Mouse (Mus musculus) liver (tissue): Measurements from ENCODE around the gene Aspdh.

Experiments used
- DNase-seq: peaks from one replicate; pipeline ENCODE4 v3.0.0-alpha.2; 2020; ENCODE audit warnings: mixed read lengths

Aspdh gene

DNA sequence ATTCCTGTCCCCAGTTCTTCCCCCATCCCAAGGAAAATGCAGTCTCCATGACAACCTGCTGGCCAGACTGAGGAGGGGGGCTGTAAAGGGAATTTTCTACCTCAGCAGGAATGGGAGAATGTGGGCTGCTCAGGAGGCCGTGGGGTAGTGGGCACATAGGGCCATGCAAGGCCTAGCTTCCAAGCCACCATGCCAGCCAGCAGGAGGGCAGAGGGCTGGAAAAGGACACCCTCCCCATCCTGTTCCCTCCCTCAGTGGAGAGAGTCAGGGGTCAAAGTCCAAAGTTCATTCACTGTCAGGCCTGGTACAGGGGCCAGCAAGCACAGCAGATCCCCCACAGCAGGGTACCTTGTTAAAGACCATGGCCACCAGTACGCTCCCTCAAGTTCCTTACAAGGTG lies at the start of gene Aspdh:
TSS of gene Aspdh (plus strand) at position 281 of the 400 bp plus-strand sequence.
- peak; percentile 14 for DNase-seq

DNA sequence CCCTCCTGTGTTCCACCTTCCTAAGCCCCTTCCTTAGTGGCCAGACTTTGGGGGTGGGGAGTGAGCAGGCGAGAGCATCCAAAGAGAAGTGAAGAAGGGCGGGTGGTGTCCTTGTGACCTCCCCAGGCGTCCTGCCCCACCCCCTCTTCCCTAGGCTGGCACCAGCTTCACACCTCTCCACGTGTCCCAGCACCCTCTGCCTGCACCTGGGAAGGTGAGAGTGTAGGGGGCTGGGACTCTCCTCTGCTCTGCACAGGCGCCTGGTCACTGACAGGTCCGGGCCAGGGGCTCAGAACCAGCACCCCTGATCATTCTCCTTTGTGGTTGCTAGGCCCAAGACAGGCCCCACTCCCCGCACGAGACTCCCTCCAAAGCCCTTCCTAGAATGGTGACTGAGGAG lies 37.5 kb upstream of the Aspdh start:
- DNase-seq, result no peak

DNA sequence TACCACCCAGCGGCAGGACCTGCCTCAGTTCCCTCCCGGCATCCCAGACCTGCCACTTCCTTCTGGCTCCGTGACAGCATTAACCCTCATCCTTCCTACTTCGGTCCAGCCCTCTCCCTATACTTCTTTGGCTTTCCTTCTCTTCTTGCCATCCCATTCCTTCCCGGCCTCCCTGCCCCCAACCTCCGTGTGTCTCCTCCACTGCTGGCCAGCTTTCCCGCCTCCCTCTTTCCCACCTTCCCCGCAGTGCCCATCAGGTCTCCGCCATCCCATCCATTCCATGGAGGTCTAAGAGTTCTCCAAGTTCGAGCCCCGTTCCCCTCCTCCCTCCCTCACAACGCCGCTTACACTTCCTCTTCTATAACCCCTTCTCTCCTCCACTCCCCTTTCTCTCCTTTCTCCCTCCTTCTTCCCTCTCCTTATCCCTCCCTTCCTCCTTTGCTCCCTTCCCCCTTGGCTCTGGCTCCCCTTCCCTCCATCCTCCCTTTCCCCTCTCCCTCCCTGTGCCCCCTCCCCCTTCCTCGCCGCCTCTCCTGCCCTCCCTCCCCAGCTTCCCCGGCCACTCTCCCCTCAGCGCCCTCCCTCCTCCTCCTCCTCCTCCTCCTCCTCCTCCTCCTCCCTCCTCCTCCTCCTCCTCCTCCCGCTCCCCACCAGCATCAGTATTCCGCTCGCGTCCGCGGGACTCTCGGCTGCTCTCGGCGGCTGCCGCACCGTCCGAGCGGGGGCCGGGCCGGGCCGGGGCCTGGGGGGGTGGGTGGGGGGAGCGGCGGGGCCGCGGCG lies 36.8 kb upstream of the Aspdh start:
- DNase-seq, result no peak

DNA sequence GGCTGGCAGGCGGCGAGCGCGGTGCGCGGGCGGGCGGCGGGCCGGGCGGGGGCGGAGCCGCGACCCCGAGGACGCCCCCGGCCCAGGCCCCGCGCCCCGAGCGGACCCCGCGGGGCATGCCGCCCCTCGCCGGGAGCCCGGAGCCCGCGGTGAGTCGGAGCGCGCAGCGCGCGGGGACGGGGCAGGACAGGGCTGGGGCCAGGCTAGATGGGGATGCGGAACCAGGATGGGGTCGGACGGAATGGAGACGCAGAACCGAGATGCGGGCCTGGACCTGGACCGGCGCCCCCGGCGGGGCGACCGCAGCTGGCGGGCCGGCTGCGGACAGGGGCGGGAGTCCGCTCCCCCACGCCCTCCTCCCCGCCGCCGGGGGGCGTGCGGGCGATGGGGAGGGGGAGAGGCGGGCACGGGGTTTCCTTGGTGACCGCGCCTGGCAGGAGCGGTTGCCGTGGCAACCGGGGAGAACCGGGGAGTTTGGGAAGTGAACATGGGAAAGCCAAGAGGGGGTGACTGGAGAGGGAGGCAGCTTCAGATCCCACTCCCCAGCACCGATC lies 36.1 kb upstream of the Aspdh start, which contains the start of gene Lrrc4b:
TSS of gene Lrrc4b (plus strand) at position 51 of the 554 bp plus-strand sequence.
- no peak for DNase-seq

DNA sequence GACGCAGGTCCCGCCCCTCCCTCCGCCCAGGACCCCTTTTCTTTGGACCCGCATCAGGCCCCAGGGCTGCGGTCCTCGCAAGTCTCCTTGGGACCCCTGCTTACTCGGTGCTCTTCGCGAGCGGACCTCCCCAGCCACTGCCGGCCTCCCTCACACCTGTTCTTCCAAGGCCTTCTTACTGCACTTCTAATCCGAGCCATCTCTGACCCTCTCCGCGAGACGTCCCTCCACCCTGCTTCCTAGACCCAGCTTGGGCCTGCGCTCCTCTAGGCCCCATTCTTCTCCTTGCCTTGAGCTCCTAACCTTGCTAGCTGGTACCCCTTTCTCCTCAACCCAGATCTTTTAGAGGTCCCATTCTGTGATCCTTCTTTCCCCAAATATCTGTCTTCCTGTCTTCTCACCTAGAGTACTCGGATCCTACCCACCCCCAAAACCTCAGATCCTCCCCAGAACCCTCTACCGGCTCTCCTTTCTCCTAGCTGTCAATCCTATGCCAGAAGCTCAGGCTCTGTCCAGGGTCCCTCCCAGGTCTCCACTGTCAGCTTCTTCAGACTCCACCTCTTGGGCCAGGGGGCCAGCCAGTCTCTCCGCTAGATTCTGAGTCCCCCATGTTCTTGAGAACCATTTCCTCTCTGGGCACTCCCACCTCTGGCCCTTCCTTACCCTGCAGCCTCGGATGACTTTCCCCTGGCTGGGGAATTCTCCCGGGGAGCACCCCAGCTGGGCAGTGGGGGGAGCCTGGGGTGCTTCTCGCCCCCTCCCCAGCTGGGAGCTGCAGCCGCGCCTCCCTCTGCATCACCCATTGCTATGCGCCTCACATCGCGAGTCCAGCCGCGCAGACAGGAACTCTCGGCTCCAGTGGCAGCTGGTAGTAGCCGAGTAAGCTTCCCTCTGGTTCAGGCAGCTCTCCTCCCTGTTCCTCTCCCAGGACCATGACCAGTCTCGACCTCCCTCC lies 35.4 kb upstream of the Aspdh start:
- no peak for DNase-seq

DNA sequence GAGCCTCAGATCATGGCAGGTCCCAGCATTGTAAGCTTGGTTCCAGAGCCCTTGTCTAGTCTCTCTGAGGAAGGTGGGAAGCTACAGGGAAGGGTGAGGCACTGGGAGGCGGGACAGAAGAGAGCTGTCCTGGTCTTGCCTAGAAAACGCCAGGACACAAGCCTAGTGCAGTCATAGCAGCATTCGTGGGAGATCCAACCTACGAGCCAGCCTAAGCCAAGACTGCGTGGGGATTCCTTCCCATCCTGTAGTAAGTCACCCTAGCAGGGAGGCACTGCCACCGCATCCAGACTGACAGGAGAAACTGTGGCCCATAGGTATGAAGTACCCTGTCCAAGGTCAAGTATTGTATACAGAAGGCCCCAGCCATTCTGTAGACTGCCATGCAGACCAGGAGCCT lies 32.6 kb upstream of the Aspdh start:
- no peak for DNase-seq

DNA sequence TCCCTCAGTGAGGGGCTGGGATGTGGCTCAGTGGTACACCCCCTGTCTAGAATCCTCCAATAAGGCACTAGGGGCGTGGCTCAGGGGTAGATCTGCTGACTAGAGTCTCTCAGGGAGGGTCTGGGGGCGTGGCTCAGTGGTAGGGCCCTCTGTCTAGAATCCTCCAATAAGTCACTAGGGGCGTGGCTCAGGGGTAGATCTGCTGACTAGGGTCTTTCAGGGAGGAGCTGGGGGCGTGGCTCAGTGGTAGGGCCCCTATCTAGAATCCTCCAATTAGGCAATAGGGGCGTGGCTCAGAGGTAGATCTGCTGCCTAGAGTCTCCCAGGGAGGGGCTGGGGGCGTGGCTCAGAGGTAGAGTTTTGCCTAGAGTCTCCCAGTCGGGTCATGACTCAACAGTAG lies 31.8 kb upstream of the Aspdh start:
- peak; percentile 88 for DNase-seq

DNA sequence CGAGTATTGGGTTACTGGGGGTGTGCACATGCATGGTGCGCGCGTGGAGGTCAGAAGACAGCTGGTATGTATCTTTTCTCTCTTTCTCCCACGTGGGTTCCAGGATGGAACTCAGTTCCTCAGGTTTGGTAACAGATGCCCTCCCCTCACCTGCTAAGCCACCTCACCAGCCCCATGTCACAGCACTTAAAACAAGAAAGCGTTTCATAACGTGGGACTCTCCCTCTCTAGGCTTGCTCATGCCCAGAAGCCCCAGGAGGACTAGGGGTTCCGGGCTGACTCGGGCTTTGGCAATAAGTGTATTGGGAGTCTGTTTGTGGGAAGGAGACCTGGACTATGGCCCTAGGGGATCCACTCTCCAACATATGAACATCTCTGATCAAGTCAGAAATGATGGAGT lies 31.1 kb upstream of the Aspdh start:
- no peak for DNase-seq

DNA sequence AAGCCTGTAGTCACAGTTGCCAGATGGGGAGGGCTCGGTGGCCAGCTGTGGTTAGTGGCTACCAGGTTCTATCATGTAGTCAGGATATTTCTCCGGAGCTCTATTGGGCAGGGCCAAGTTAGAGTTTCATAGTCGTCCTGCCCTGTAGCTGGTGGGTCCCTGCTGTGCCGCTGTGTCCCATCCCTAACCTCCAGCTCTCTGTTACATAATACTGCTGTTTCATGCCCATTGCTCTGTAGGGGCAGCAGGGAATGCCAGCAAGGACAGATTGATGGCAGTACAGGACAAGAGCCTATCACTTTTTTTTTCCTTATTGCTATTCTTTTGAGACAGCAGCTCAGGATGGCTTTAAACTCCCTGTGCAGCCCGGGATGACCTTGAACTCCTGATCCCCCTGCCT lies 29.4 kb upstream of the Aspdh start:
- DNase-seq, result no peak

DNA sequence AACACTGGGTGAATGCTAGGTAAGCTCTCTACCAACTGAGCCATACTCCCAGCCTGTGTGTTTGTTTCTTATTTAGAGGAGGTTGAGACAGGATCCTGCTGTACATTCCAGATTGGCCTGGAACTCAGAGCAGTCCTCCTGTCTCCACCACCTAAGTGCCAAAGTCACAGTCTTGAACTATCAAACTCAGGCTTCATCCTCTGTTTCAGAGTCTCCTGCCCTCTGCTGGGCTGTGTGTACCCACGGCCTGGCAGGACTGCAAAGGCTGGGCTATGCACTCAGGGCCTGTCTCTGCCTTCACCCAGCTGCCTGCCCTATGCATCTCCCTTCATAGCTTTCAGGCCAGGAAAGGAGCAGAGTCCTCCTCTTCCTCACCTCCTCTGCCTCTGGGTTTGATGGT lies 28.9 kb upstream of the Aspdh start:
- DNase-seq, result no peak

DNA sequence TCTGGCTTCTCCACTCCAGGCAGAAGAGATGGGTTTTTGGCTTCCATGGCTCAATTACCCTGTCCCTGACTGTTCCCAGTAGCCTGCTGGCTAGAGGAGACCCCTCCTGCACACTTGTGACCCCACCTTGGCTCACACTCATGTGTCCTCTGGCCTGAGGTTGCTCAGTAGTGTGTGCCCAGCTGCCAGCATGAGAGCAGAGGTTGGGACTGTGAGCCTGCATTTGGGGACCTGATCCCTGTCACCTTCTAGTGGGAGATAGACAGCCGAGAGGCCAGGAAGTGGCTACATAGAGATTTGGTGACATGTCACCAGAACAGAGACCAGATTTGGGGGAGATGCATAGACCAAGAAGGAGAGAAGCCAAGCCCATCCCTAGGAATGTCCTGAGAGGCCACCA lies 28.0 kb upstream of the Aspdh start:
- no peak for DNase-seq

DNA sequence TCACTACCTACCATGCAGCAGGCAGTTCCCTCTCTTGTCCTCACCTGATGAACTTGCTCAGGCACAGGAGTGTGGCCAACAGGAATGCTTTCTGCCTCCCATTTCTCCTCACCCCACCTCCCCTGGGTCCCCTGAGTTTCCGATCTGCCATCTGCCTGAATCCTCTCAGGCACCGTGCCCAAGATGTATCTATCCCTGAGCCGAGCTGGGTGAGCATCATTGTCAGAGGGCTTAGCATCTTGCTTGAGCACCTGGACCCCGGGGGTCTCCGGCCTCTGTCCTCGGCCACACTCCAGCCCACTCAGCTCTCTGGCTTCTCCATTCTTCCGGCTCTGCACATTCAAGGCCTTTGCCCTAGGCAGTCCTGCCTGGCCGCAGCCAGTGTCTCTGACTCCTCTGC lies 27.3 kb upstream of the Aspdh start:
- no peak for DNase-seq

DNA sequence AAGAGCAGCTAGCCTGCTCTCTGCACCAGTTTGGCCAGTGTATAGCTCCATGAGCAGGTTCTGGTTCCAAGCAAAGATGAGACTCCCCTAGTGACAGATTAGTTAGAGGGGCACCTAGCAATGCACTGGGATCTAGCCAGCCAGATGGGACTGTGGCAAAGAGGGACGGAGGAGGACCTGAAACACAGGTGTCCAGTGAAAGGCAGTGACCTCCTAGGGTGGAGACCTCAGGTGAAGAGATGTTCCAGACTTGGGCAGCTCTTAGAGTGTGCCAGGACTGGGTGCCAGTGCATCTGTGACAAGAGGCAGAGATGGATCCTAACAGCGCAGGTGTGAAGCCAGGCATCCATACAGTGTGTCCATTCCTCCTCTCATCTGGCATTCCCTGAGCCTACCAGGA lies 25.5 kb upstream of the Aspdh start:
- DNase-seq, result no peak

DNA sequence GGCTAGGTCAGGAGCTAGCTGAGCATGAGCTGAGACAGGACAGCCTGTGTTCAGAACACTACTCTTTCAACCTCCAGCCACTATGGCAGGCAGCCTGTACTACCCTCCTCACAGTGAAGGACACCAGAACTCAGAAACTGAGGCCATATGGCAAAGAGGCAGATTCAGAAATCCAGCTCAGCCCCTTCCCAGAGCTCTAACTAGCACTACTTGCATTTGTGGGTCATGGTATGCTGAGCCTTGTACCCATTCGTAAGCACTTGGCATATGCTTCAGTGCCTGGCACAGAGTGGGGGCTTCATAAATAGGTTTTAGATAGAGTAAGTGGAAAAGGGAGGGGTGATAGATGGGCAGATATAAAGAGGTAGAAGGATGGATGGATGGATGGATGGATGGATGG lies 24.7 kb upstream of the Aspdh start:
- DNase-seq, result no peak

DNA sequence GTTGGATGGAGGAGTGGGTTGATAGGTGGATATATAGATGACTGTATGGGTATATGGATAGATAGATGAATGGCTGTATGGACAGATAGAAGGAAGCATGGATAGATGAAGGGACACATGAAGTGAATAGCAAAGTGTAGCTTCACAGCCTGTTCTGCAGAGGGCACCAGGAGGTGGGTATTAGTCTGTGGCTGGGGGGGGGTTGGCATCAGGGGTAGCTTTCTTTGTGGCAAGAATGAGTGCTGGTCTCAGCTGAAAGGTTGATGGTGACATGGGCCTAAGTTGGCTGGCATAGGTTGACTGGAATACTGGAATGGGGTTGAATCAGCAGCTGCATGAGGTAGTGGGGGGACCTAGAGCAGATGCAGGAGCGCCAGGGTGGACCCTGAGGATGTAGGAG lies 24.0 kb upstream of the Aspdh start:
- DNase-seq, result no peak

DNA sequence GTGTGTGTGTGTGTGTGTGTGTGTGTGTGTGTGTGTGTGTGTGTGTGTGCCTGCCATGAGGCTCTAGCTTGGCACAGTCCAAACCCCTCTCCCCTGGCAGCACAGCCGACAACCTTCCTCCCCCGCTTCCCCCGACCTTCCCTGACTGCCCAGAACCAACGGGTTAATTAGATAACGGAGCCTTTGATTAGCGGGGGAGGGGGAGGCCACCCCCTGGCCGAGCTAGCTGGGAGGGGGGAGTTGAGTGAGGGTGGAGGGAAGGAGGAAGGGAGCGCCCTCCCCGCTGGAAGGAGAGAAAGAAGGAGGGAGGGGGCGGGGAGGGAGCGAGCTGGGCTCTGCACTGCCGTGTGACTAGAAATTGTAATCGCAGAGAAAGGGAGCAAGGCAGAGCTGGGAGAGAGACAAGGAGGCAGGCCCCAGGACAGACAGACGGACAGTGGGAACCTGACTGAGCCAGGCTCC lies 23.5 kb upstream of the Aspdh start:
- DNase-seq, result no peak

DNA sequence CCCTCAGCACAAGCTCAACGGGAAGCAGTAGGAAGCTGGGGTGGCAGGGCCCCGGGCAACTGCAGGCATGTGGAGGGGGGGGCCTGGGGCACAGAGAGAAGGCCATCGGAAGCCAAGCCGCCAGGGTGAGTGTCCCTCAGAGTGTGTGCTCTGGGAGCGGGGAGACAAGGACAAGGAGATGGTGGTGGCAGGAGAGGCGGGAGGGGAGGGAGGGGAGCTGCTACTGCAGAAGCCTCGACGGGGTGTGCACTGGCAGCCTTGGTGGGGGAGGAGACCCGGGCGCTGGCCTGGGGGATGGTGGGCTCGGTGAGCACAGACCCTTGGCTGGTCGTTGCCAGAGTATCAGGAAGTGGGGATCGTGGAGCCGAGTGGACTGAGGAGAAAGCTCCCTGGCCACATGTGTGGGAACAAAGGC lies 22.8 kb upstream of the Aspdh start:
- no peak for DNase-seq

DNA sequence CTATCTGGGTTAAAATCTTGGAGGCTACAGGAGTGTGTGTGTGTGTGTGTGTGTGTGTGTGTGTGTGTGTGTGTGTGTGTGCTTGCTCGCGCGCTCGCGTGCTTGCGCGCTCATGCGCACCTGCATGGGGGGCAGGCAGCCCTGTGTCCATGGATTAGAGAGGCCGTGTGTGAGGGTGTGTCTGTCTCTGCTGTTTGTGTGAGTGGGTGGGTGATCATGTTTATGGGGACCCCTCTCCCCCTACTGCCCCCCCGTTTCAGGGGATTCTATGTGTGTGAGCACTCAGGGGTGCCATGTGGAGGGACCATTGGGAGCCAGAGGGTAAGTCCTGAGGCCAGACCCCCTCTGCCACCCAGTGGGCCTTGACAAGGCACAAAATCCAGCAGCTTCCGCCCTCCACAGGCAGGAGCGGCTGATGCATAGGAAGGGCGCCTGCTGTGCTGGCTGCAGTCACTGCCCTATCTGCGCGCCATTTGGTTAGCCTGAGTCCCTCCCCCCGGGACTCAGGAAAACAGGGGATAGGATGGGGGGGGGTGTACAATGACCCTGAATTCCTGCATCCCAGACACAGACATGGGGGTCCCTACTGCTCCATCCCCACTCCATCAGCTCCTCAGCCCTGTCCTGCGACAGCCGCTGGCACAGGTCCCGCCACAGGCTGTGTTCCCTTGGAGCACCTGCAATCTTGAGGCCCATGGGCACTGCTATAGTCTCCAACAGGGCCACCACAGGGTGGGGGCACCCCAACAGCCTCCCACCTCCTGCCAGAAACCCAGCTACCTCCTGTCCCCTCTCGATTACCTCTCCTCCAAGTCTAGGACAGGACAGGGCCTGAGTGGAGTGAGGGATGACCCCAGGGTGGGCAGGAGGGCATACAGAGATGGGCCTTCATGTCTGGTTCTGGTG lies 21.7 kb upstream of the Aspdh start:
- DNase-seq, result no peak

DNA sequence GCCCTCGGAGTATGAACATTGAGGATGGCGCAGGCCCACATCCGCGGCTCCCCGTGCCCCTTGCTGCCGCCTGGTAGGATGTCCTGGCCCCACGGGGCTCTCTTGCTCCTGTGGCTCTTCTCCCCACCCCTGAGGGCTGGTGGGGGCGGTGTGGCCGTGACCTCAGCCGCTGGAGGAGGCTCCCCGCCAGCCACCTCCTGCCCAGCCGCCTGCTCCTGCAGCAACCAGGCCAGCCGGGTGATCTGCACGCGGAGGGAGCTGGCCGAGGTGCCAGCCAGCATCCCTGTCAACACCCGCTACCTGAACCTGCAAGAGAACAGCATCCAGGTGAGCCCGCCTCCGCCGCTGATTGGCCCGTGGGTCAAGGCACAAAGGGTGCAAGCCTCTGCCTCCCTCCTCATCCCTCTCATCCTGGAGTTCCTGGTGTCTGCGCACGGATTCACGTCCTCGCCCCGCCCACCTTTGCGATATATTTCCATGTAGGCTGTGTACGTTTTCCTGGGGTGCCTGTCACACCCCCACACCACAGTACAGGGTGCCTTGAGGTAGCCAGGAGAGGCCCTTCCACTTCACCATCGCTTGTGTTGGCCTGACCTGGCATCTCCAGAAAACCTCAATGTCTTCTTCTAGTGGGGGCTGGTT lies 20.2 kb upstream of the Aspdh start:
- DNase-seq, result no peak

DNA sequence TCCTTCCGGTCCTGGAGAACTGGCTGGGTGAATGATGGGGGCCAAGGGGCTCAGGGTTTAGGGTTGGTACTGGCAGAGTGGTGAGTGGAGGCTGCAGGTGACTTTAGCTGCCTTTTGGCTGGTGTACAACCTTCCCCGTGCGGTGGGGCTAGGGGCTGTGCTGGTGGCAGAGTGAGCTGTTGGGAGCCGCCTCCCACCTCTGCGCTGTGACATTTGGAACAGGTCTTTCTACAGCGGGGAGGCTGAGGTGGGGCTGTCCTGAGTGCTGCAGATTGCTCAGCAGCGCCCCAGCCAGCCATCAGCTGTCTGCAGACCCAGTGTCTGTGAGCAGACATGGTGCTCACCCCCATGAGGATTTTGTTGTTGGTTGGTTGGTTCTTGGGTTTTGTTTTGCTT lies 19.7 kb upstream of the Aspdh start:
- DNase-seq, result no peak

DNA sequence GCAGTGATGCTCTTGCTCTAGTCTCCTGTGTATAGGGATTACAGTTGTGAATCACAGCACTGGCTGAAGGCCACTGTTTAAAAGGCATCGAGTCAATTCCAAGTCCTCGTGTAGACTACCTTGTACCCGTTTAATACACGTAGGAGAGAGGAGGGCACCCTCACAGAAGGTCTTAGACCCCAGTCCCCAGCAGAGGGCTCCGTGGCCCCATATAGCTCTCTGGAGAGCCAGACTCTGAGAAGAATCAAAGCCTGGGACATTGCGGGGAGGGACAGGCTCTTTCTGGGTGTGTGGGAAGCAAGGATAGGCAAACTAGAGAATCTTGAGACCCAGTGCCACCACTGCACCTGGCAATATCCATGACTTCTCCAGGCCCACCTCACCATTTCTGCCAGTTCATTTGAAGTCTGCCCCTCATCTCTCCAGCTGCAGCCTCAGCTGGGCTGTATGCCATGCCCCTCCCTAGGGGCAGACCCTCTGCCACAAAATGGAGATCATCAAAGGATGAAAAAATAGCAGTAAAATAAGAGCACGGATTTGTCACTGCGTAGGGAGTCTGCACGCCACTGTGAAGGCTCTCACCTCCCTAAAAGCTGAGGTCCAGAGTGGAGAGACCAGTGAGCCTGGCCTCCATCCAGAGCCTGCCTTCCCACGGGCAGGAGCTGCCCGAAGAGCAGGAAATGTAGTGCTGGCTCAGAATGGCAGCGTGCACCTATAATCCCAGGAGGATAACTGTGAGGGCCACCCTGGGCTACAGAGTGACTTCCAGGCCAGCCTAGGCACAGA lies 18.9 kb upstream of the Aspdh start:
- no peak for DNase-seq
